Mouse (Mus musculus): ENCODE data around the gene Skil. TPM values are rescaled to one million over a fixed set of nuclear protein-coding genes. Genes with fewer than 3 reads are reported as not detected.

Skil gene
- polyA plus RNA-seq (2021) = 30.0 TPM

DNA sequence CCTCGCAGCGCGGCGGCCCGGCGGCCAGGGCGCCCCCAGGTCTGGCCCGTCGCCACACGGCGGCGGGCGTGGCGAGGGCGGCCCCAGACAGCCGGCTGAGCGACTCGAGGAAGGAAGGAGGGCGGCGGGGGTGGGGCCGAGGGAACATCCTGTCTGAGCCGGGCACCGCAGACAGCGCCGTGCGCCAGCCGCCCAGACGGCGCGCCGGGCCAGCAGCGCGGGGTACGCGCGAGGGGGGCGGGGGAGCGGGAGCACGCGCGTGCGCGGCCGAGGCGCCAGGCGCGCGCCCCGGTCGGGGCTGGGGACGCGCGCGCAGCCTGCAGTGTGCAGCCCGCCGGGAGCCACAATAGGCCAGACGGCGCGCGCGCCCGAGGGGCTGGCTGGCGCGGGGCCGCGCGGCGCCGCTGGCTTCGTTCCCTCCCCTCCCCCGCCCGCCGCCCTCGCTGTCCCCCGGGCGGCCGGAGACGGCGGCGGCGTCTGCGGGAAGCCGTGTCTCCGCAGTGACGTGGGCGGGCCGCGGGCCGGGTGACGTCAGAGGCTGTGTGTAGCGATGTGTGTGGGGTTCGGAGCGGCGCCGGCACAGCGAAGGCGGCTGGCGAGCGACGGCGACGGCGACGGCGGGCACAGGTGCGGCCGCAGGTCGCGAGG is at the start of gene Skil:
Gene Skil, plus strand, starts transcription at position 528 of the 648 bp plus-strand sequence.
- CTCF ChIA-PET = interaction anchor here (8.1 kb wide), 1 partner anchor 18 kb away, joined by 87 read pairs; no protein-coding TSS in a partner anchor
- DNase-seq (ENCODE audit: low read depth, low spot score) (peak; percentile 81), ATAC-seq (peak; percentile 85)
- H3K27me3 ChIP-seq = no peaks in the 10 kb centered on the region
- in situ Hi-C loops (cut with MboI; ENCODE audit: low pct_unique_long_range_greater_than_20kb) = loop anchor here (5.0 kb wide), 1 partner anchor 37 kb away; no protein-coding TSS in a partner anchor
- TF ChIP-seq CTCF (IDR thresholded peaks at IDR 0.05) = no peak
- POLR2A ChIA-PET = interaction anchor here (0.6 to 1.8 kb wide), 4 partner anchors 12 to 39 kb away, joined by 3 to 8 read pairs (median 5); no protein-coding TSS in a partner anchor

DNA sequence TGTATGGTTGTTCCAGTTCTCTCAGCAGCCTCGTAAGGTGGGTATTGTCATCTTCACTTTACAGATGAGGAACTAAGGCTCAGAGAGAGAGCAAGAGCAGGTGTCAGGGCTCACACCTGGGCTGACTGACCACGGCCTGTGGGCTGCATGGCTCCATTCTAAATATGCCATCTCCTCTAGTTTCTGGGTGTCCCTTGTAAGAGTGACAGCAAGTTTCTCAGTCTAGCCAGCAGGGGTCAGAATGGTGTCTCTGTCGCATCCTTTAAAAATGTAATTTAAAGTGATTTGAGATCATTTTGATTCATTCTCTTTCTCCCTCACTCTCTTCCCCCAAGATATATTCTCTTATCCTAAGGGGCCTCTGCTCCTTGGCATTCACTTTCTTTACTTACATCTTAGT is 47.6 kb upstream of the Skil start:
- in situ Hi-C loops (cut with MboI; ENCODE audit: low pct_unique_long_range_greater_than_20kb) = no loop called here
- POLR2A ChIA-PET = interaction anchor here (1.3 kb wide), 1 partner anchor 47 kb away, joined by 3 read pairs; no protein-coding TSS in a partner anchor
- TF ChIP-seq CTCF (IDR thresholded peaks at IDR 0.05) = peak; percentile 62
- CTCF ChIA-PET = interaction anchor here (1.0 to 3.6 kb wide), 8 partner anchors 9 to 91 kb away, joined by 3 to 16 read pairs (median 3); no protein-coding TSS in a partner anchor
- no peaks in the 10 kb centered on the region for H3K27me3 ChIP-seq
- no peak for ATAC-seq
- no peak for DNase-seq (ENCODE audit: low read depth, low spot score)

DNA sequence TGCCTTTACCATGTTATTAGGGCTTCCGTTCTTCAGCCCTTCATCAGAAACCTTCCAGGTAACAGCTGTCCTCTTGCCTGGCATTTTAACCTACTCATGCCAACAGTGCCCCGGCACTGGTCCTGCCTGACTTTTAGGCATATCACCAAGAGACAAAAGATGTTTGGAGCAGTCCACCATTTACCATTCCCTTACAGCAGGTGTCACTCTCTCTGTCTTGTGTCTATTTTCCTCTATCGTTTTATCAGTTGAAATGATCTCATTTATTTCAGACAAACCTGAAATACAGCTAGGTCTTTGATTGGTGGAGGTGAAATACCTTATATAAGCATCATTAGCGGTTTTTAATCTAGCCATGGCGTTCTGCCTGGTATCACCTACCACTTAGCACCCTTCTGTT is 45.8 kb upstream of the Skil start:
- ATAC-seq (no peak), DNase-seq (ENCODE audit: low read depth, low spot score) (no peak)
- TF ChIP-seq CTCF (IDR thresholded peaks at IDR 0.05) = peak; percentile 16
- H3K27me3 ChIP-seq = no peaks in the 10 kb centered on the region
- POLR2A ChIA-PET = no interaction called here
- CTCF ChIA-PET = interaction anchor here (0.8 to 4.2 kb wide), 8 partner anchors 9 to 90 kb away, joined by 3 to 16 read pairs (median 4); no protein-coding TSS in a partner anchor
- in situ Hi-C loops (cut with MboI; ENCODE audit: low pct_unique_long_range_greater_than_20kb) = no loop called here

DNA sequence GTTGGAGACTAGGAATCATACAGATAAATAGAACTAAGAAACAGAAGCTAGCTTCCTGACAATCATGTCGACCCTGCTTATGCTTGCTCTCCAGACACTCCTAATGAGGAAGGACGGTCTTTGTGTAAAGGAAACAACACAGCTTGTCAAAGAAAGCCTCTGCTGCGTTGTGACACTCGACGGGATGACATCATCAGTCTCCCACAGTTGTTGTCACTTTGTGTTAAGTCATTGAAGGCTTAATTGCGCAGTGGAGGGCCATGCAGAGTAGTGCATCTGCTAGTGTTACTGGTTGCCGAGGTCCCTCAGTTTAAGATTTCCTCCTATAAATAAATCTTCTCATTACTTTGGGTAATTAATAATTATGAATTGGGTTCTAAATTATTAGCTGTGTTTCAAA is 44.5 kb upstream of the Skil start:
- DNase-seq (ENCODE audit: low read depth, low spot score) = no peak
- in situ Hi-C loops (cut with MboI; ENCODE audit: low pct_unique_long_range_greater_than_20kb) = loop anchor here (10.0 kb wide), 1 partner anchor 204 kb away; no protein-coding TSS in a partner anchor
- ATAC-seq = no peak
- POLR2A ChIA-PET = no interaction called here
- TF ChIP-seq CTCF (IDR thresholded peaks at IDR 0.05) = no peak
- CTCF ChIA-PET = interaction anchor here (0.7 to 4.2 kb wide), 7 partner anchors 11 to 354 kb away, joined by 3 to 16 read pairs (median 6); no protein-coding TSS in a partner anchor
- no peaks in the 10 kb centered on the region for H3K27me3 ChIP-seq

DNA sequence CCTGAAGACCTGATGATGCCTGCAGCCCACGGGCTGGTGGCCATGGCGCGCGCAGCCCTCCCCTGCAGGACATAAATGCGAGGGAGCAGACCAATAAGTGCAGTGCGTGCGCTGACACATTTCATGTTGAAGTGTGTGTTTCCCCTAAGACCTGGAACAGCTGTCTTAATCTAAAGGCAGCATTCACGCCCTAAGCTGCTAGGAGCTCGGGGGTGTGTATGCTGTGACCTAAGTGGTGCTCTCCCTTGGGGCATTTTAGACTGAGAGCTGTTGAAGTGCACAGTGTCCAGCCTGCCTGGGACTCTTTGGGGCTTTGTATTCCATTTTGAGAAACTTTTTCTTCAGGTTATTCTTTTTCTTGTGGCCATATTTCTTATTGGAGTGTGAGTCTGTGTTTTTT is 43.1 kb upstream of the Skil start:
- no peak for TF ChIP-seq CTCF (IDR thresholded peaks at IDR 0.05)
- DNase-seq (ENCODE audit: low read depth, low spot score) = no peak
- ATAC-seq = no peak
- in situ Hi-C loops (cut with MboI; ENCODE audit: low pct_unique_long_range_greater_than_20kb) = loop anchor here (10.0 kb wide), 1 partner anchor 203 kb away; no protein-coding TSS in a partner anchor
- CTCF ChIA-PET = interaction anchor here (1.0 to 4.2 kb wide), 6 partner anchors 8 to 87 kb away, joined by 3 to 16 read pairs (median 4); no protein-coding TSS in a partner anchor
- POLR2A ChIA-PET = no interaction called here
- H3K27me3 ChIP-seq = no peaks in the 10 kb centered on the region

DNA sequence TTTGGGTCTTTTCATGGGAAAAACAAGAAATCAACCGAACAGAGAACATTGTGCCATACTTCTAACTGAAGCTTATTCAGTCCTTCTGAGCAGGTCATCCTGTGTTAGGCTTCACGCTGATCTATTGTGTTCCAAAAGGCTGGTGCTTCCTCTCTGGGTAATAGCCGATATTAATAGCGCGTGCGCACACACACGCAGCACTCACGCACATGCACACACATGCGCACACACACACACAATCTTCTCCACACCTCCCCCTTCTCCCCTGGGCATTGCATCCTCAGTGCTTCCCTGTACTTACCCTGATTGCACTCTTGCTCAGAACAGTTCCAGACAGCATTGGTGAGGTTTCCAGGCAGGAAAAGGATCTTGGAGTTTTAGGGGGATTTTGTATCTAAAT is 41.7 kb upstream of the Skil start:
- no peak for TF ChIP-seq CTCF (IDR thresholded peaks at IDR 0.05)
- in situ Hi-C loops (cut with MboI; ENCODE audit: low pct_unique_long_range_greater_than_20kb) = loop anchor here (10.0 kb wide), 1 partner anchor 202 kb away; no protein-coding TSS in a partner anchor
- DNase-seq (ENCODE audit: low read depth, low spot score) = no peak
- ATAC-seq = no peak
- ChIA-PET CTCF (interaction anchor here (0.6 to 2.7 kb wide), 9 partner anchors 32 to 357 kb away, joined by 3 to 14 read pairs (median 3); no protein-coding TSS in a partner anchor), POLR2A (interaction anchor here (1.2 kb wide), 1 partner anchor 29 kb away, joined by 3 read pairs; no protein-coding TSS in a partner anchor)
- no peaks in the 10 kb centered on the region for H3K27me3 ChIP-seq

DNA sequence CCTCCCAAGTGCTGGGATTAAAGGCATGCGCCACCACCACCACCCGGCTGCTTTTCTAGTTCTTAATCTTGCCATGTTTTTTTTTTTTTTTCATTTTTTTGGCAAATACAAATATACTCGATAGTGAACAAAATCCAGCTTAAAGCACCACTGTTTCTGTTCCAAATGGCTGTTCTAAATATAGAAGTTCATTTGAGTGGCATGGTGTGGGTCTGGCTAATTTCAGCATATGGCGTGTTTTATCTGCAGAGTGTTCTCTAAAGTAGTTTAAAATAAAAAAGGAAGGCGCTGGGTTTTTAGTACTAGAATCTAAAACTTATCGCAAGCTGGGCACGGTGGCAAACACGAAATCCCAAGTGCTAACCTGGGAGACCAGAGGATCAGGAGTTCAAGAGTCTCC is 40.0 kb upstream of the Skil start:
- CTCF ChIA-PET = interaction anchor here (1.3 to 2.7 kb wide), 9 partner anchors 8 to 359 kb away, joined by 3 to 14 read pairs (median 5); no protein-coding TSS in a partner anchor
- no peak for TF ChIP-seq CTCF (IDR thresholded peaks at IDR 0.05)
- POLR2A ChIA-PET = interaction anchor here (0.6 to 1.1 kb wide), 2 partner anchors 74 to 116 kb away, joined by 3 to 10 read pairs; no protein-coding TSS in a partner anchor
- in situ Hi-C loops (cut with MboI; ENCODE audit: low pct_unique_long_range_greater_than_20kb) = loop anchor here (5.0 to 10.0 kb wide), 5 partner anchors 37 to 547 kb away; partner anchors contain the start of gene Actrt3
- ATAC-seq (no peak), DNase-seq (ENCODE audit: low read depth, low spot score) (no peak)
- no peaks in the 10 kb centered on the region for H3K27me3 ChIP-seq

DNA sequence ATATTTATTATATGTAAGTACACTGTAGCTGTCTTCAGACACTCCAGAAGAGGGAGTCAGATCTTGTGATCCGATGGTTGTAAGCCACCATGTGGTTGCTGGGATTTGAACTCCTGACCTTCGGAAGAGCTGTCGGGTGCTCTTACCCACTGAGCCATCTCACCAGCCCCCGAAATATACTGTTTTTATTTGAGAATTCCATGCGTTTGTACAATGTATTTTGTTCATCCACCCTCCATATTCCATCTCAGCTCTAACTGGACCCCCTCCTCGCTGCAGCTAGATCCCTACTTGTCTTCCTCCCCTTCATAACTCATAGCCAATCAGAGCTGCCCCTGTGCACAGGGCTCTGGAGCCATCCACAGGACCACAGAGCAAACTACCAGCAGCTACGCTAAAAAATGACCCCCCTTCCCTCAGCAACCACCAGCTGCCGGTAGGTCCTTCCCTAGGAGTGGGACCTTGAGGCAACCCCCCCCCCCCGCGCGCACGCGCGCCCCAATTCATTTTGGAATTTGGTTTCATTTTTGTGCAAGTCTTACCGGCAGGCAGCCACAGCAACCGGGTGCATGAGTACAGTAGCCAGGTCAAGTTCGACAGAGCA is 38.7 kb upstream of the Skil start:
- in situ Hi-C loops (cut with MboI; ENCODE audit: low pct_unique_long_range_greater_than_20kb) = loop anchor here (5.0 to 10.0 kb wide), 5 partner anchors 36 to 546 kb away; partner anchors contain the start of gene Actrt3
- no peak for TF ChIP-seq CTCF (IDR thresholded peaks at IDR 0.05)
- H3K27me3 ChIP-seq = no peaks in the 10 kb centered on the region
- CTCF ChIA-PET = interaction anchor here (1.0 to 2.0 kb wide), 19 partner anchors 9 to 464 kb away, joined by 3 to 29 read pairs (median 5); no protein-coding TSS in a partner anchor
- ATAC-seq = peak; percentile 41
- POLR2A ChIA-PET = interaction anchor here (0.6 to 1.8 kb wide), 9 partner anchors 14 to 464 kb away, joined by 3 to 8 read pairs (median 3); partner anchors contain the start of gene Skil
- peak; percentile 68 for DNase-seq (ENCODE audit: low read depth, low spot score)

DNA sequence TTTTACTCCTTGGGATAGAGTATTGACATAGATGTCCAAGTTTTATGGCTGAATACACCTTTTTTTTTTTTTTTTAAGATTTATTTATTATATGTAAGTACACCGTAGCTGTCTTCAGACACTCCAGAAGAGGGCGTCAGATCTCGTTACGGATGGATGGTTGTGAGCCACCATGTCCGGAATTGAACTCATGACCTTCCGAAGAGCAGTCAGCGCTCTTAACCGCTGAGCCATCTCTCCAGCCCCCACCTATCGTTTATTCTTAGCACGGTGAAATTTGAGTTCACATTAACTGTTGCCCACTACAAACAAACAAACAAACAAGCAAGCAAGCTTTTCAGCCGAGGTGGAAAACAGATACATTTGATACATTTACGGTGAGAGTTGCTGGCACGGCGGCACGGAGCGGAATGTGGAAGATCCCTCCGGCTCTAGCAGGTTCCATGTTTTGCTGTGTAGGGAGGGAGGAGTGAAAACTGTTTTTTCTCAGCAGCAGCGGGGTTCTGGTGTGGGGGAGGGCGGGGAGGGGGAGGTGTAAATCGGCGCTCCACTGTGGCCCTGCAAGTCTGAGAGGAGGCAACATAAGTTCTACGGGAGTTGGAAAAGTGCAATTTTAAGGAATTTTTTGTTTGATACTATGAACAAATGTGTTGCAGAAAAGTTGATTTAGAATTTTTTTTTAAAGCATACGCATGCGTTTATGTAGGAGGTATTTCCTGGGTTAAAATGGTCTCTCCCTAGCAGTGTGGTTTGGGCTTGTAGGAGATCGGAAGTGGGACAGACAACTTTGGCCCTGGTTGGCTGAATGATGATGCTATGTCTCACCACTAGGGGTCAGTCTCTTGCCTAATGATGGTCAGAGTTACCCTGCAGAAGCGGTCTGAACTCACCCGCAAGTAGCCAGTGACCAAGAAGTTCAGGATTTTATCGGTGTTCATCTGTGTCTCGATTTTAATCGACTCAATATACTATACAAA is 37.9 kb upstream of the Skil start:
- ATAC-seq (peak; percentile 86), DNase-seq (ENCODE audit: low read depth, low spot score) (peak; percentile 99)
- TF ChIP-seq CTCF (IDR thresholded peaks at IDR 0.05) = peak; percentile 98
- no peaks in the 10 kb centered on the region for H3K27me3 ChIP-seq
- POLR2A ChIA-PET = interaction anchor here (0.8 to 1.8 kb wide), 6 partner anchors 37 to 464 kb away, joined by 3 to 8 read pairs (median 3); no protein-coding TSS in a partner anchor
- CTCF ChIA-PET = interaction anchor here (1.0 to 2.0 kb wide), 16 partner anchors 10 to 464 kb away, joined by 3 to 29 read pairs (median 4); no protein-coding TSS in a partner anchor
- in situ Hi-C loops (cut with MboI; ENCODE audit: low pct_unique_long_range_greater_than_20kb) = loop anchor here (5.0 to 10.0 kb wide), 5 partner anchors 35 to 545 kb away; partner anchors contain the start of gene Actrt3

Measured in Patski (cell line).